Mouse (Mus musculus) cerebellum, adult 2 months (tissue): Measurements from ENCODE around the gene Qsox1.

Source experiments
- CTCF ChIP-seq: fragments of 200-500 bp; IDR thresholded peaks from 2 replicates; pipeline ENCODE4 v1.5.1; 2011; ENCODE audit warnings: low read depth, mild to moderate bottlenecking, control low read depth, low read length, moderate library complexity, borderline replicate concordance; ENCODE audit not compliant: insufficient read depth
- POLR2A ChIP-seq: fragments of 200-500 bp; IDR thresholded peaks from 2 replicates; pipeline ENCODE4 v1.6.1; 2011; ENCODE audit warnings: low read length, control low read depth, borderline replicate concordance; ENCODE audit not compliant: insufficient read depth

DNA sequence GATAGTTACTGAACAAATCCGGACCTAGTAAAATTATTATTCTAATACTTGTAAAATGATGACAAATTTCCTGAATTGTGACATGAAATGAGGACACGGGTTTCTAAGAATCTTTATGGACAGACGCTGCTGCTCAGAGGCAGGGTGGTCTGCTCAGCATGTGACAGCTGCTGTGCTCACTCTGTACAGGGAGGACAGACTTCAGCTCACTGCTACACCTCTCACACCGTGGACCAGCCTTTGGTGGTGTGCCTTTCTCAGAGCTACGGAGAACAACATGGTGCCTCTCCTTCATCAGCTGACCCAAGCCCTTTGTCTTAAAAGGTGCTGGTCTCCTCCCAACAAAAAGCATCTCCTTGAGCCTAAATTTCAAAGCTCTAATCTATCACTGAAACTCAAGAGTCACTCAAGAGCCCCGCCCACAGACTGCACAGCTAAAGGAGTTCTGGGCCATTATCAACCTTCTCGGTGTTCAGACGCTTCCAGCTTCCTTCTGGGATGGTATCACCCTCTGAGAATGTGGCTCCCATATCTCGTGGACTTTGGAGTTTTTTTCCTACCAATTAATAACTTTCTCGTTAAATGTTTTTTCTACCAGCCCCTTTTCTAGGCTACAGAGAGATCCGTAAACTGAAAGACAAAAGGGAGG is 15.8 kb downstream of the Qsox1 start:
- TF ChIP-seq CTCF (no peak), POLR2A (no peak)
